Mouse (Mus musculus) NIH3T3 (cell line): ENCODE results near the gene Tjp2.
"Not testable (repeated sequence)": the region's sequence is repeated elsewhere in the genome, so short reads cannot be mapped to it uniquely, and the experiment has no call there.

Experiments used
- DNase-seq: peaks from one replicate; pipeline ENCODE4 v3.0.0-alpha.2; 2012; ENCODE audit warnings: low read depth

The Tjp2 gene

DNA sequence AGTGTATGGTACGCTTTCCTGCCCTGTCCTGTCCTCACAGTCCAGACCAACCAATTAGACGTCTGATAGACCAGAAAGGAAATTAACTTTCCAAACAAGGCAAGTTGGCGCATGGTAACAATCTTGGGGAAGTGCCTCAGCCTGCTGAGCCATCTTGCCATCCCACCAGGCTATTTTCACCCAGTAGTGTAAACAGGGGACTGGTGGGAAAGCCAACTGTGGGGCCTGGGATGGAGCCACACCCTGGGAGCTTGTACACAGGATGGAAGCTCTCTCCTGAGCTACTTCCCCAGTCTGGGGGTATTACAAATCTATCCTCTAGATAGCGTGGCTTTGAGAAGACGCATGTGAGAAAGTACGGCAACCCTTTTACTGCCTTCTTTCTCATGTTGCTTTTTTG lies 101.7 kb downstream of the Tjp2 start:
- DNase-seq: no peak

DNA sequence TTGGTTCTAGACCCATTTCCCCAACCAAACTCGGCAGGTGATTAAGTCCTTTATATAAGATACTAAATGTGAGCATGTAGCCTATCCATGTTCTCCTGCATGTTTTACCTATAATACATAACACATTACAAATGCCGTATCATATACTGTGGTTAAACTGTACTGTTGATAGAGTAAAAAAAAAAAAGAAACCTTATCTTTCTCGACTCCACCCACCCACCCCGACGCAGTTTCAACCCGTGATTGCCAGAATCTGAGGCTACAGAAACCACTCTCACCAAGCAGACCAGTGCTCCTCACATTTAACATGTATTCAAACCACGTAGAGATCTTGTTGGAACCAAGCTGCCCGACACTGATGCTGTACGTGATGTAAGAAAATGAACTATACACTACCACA lies 102.2 kb downstream of the Tjp2 start:
- no peak for DNase-seq

GRCm38 (mm10) chr19:24120811-24121210 lies 104.0 kb downstream of the Tjp2 start:
- DNase-seq: peak; percentile 41

GRCm38 (mm10) chr19:24118775-24119174 lies 106.1 kb downstream of the Tjp2 start:
- DNase-seq: no peak

- peak; percentile 22 for DNase-seq
Measured at GRCm38 (mm10) chr19:24111581-24111980, 113.2 kb downstream of the Tjp2 start.

- DNase-seq: peak; percentile 85
Measured at GRCm38 (mm10) chr19:24107707-24108106, 117.1 kb downstream of the Tjp2 start.

- no peak for DNase-seq
Measured at GRCm38 (mm10) chr19:24103802-24104201, 121.0 kb downstream of the Tjp2 start.

DNA sequence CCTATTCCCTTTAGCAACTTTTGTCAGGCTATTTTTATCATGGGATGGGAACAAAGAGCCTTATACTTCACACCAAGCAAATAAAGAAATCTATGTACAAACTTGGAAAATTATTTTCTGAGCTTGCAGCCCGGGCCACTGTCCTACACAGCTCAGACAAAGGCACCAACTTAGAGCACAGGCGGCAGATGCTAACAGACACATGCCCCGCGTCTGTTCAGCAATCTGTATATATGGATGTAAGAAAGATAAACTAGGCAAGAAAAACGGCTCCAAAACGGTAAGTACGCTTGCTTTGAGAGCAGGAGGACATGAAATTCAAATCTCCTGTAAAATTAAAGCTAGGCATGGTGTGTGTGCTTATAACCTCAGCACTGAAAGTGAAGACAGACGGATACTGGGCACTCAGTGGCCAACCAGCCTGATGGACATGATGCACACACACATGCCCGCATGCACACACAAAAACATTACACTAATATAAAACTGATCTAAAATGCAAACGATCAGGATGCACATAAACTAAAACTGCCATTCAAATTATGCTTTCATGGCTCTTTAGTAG lies 122.2 kb downstream of the Tjp2 start:
- no peak for DNase-seq

DNA sequence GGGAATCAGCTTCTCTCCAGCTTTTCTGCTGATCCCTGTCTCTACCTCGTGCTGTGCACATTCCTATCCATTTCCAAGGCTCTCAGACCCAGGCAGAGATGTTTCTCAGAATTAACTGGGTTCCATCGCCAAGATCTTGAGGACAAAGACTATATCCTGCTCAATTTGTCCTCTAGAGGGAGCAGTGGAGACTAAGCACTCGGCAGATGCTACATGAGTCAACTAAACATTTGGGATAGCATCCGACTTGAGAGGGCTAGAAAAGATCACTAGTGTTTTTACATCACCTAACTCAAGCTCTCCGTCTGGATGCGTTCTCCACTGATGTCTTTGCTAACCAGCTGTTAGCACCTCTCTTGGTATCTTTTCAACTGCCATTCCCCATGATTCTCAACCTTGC lies 123.6 kb downstream of the Tjp2 start:
- DNase-seq: peak; percentile 52

DNA sequence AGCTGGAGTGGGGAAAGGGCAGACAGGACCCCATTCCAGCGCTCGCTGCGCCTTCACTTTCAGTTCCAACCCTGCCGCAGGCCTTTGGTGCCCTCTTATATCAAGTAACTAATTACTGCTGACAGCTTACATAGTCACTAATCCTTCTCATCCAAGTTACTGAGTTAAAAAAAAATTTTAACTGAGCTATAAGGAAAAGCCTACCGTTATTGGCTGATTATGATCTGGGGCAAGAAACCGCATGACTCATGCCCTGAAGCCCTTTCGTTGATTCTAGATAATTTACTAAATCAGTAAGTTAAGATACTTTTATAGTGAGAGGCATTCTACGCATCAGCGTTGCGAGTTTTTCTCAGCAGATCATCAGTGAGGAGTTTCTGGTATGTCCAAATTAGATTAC lies 126.1 kb downstream of the Tjp2 start:
- DNase-seq: no peak

DNA sequence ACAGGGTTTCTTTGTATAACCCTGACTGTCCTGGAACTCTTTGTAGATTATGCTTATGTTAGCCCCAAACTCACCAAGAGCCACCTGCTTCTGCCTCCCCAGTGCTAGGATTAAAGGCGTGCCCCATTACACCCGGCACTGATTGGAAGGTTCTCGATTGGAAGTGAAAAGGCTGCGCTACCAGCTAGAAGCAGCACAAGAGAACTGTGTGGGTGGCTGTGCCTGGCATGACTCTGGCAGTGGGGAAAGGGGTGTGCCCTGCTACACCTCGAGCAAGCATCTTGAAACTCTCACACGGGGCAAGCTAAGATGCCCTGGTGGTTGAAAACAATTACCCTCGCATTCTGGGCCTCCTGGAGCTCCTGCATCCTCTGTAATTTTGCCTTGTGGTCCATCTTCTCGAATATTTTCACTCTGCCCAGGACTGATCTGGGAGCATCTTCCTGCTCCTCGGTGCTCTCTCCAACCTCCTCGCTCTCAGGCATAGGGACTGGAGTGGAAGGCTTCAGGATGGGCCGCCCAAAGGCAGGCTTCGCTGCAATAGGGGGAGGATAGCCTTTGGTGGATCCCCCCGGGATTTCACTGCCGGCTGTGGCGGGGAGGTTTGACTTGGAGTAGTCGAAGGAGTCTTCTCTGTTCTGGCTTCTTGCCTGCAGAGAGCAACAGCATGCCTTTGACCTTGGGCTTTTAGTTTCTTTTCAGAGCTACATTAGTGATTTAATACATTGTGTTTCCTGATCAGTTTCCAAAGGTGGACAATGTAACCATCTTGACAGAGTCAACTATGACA lies 127.0 kb downstream of the Tjp2 start:
- no peak for DNase-seq

DNA sequence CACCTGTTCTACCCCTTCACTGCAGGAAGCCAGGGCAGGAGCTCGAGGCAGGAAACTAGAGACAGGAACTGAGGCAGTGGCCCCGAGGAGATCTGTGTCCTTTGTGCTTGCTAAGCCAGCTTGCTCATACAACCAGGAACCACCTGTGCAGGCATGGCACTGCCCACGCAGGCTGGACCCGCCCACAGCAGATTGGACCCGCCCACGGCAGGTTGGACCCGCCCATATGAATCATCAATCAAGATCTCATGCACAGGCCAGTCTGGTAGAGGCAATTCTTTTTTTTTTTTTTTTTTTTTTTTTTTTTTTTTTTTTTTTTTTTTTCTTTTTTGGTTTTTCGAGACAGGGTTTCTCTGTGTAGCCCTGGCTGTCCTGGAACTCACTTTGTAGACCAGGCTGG lies 132.8 kb downstream of the Tjp2 start:
- DNase-seq: not testable (repeated sequence)

GRCm38 (mm10) chr19:24090366-24090765 lies 134.5 kb downstream of the Tjp2 start:
- DNase-seq: peak; percentile 51

DNA sequence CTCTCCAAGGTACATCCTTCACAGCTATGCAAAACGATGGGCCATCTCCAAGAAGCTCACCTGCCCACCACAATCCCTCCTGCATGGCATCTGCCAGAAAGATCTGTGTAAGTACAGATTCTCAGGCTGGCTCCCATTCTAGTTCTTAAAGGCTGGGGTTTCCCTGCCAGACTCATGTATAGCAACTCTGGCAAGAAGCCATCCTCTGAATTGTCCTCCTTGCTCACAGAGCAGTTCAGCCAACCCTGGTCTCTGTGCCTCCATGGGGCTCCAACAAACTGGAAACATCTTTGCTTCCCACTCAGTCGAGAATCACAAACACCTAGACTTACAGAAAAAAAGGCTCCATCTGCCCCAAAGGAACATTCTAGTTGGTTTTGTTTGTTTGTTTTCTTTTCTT lies 139.5 kb downstream of the Tjp2 start:
- DNase-seq: peak; percentile 50

GRCm38 (mm10) chr19:24080417-24081080 lies 144.3 kb downstream of the Tjp2 start:
- no peak for DNase-seq

- no peak for DNase-seq
Measured at GRCm38 (mm10) chr19:24077658-24078057, 147.2 kb downstream of the Tjp2 start.

GRCm38 (mm10) chr19:24076536-24076935 lies 148.3 kb downstream of the Tjp2 start:
- no peak for DNase-seq

GRCm38 (mm10) chr19:24075927-24076326 lies 148.9 kb downstream of the Tjp2 start:
- no peak for DNase-seq

- no peak for DNase-seq
Measured at GRCm38 (mm10) chr19:24073155-24073554, 151.7 kb downstream of the Tjp2 start.

- no peak for DNase-seq
Measured at GRCm38 (mm10) chr19:24064348-24064895, 160.4 kb downstream of the Tjp2 start.

- no peak for DNase-seq
Measured at GRCm38 (mm10) chr19:24063585-24063984, 161.2 kb downstream of the Tjp2 start.

- DNase-seq: no peak
Measured at GRCm38 (mm10) chr19:24058851-24059250, 166.0 kb downstream of the Tjp2 start.

- no peak for DNase-seq
Measured at GRCm38 (mm10) chr19:24058021-24058420, 166.8 kb downstream of the Tjp2 start.
